ENCODE assay signal across 17 mouse cellular contexts in the genomic region with DNA sequence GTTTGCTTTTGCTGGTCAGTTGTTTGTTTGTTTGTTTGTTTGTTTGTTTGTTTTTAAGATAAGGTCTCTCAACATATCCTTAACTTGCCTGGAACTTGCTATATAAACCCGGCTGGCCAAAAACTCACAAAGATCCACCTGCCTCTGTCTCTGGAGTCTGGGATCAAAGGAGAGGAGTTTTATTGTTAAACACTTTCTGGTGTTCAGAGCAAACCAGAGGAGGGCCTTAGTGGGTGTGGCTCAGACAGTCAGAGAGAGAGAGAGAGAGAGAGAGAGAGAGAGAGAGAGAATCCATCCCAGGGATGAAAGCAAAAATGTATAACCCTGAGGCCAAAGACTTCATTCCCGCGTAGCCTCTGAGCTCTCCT. TPM values are rescaled to one million over a fixed set of nuclear protein-coding genes. Genes with fewer than 3 reads are reported as not detected.
DNase-seq lines count a peak whose midpoint lies in the region; ATAC-seq and TF ChIP-seq lines count a peak whose summit lies in the region.
"Had no signal": no experiment of that assay in that cellular context is flagged by ENCODE, and none has a peak within 500 bp of the region (broad histone marks: within the 10 kb centered on the region; RNA-seq: fewer than 3 reads in every experiment).

No protein-coding gene starts in this region.

- peak overlapping the region; percentile 84 for H3K27ac ChIP-seq in hindbrain, embryonic 10.5 days
- no peak overlapping the region for H3K27ac ChIP-seq in hindbrain, postnatal 0 days
- H3K27ac ChIP-seq in forebrain, embryonic 13.5 days: peak overlapping the region; percentile 35; the same call in 1 of the 2 replicates
- peak overlapping the region; percentile 83 for H3K27ac ChIP-seq in midbrain, embryonic 13.5 days
- H3K27ac ChIP-seq: heart, embryonic 13.5 days had no signal

- intact Hi-C loops in left cerebral cortex, postnatal 4 days (cut with DNase I): no loop called here

- peak overlapping the region; percentile 23; the same call in 1 of the 2 replicates for H3K4me3 ChIP-seq in hindbrain, embryonic 10.5 days
- H3K4me3 ChIP-seq in hindbrain, postnatal 0 days (ENCODE audit: low read length): no peak overlapping the region
- H3K4me3 ChIP-seq in forebrain, embryonic 13.5 days: no peak overlapping the region
- no peak overlapping the region for H3K4me3 ChIP-seq in midbrain, embryonic 13.5 days (replicated peaks)
- H3K4me3 ChIP-seq: heart, embryonic 13.5 days had no signal

- no peaks in the 10 kb centered on the region for H3K9me3 ChIP-seq in hindbrain, embryonic 10.5 days
- no peaks in the 10 kb centered on the region for H3K9me3 ChIP-seq in hindbrain, postnatal 0 days (ENCODE audit: low read length)
- no peaks in the 10 kb centered on the region for H3K9me3 ChIP-seq in forebrain, embryonic 13.5 days (replicated peaks)
- H3K9me3 ChIP-seq in midbrain, embryonic 13.5 days: no peaks in the 10 kb centered on the region
- H3K9me3 ChIP-seq: heart, embryonic 13.5 days had no signal

- H3K4me1 ChIP-seq in hindbrain, embryonic 10.5 days (replicated peaks): peaks cover 49% of the 10 kb centered on the region
- H3K4me1 ChIP-seq in hindbrain, postnatal 0 days (ENCODE audit: insufficient read depth, low read length): peaks cover 15% of the 10 kb centered on the region
- peaks cover 29% of the 10 kb centered on the region for H3K4me1 ChIP-seq in forebrain, embryonic 13.5 days
- peaks cover 34% of the 10 kb centered on the region for H3K4me1 ChIP-seq in midbrain, embryonic 13.5 days (replicated peaks)

- H3K36me3 ChIP-seq in hindbrain, embryonic 10.5 days: no peaks in the 10 kb centered on the region
- H3K36me3 ChIP-seq in hindbrain, postnatal 0 days (ENCODE audit: insufficient read depth, low read length): no peaks in the 10 kb centered on the region
- H3K36me3 ChIP-seq in forebrain, embryonic 13.5 days (ENCODE audit: poor library complexity, severe bottlenecking): no peaks in the 10 kb centered on the region
- no peaks in the 10 kb centered on the region for H3K36me3 ChIP-seq in midbrain, embryonic 13.5 days
- H3K36me3 ChIP-seq: G1E; heart, embryonic 13.5 days had no signal

- no peak for DNase-seq in hindbrain, embryonic 10.5 days (ENCODE audit: low spot score)
- DNase-seq in hindbrain, postnatal 0 days (ENCODE audit: low spot score): no peak
- DNase-seq in ES-CJ7 (ENCODE audit: low read depth, low spot score): peak; percentile 38
- DNase-seq in frontal cortex, postnatal 14 days (ENCODE audit: low spot score in 2 of 2): no peak
- DNase-seq in layer of hippocampus, adult 9-11 months: no peak
- DNase-seq in left cerebral cortex, postnatal 4 days: no peak
- DNase-seq: cerebellum, adult 18-20 months; gastrocnemius, postnatal 36 days; lung, adult 2 months had no signal

- H3K9ac ChIP-seq in hindbrain, postnatal 0 days (replicated peaks; ENCODE audit: low read length): no peak overlapping the region
- H3K9ac ChIP-seq in forebrain, embryonic 13.5 days: no peak overlapping the region
- no peak overlapping the region for H3K9ac ChIP-seq in midbrain, embryonic 13.5 days (replicated peaks)
- H3K9ac ChIP-seq: heart, embryonic 13.5 days had no signal

- H3K27me3 ChIP-seq in hindbrain, embryonic 10.5 days (ENCODE audit: insufficient read depth, poor library complexity, severe bottlenecking): peaks cover 5% of the 10 kb centered on the region
- no peaks in the 10 kb centered on the region for H3K27me3 ChIP-seq in hindbrain, postnatal 0 days (ENCODE audit: insufficient read depth, low read length)
- no peaks in the 10 kb centered on the region for H3K27me3 ChIP-seq in forebrain, embryonic 13.5 days
- H3K27me3 ChIP-seq in midbrain, embryonic 13.5 days: no peaks in the 10 kb centered on the region; the same call in 1 of the 2 replicates

- WGBS in hindbrain, embryonic 10.5 days: 26% methylated on average over 3 of the region's 3 CpGs
- 26% methylated on average over 3 of the region's 3 CpGs for WGBS in hindbrain, postnatal 0 days
- 17% methylated on average over 3 of the region's 3 CpGs for WGBS in forebrain, embryonic 13.5 days
- 29% methylated on average over 3 of the region's 3 CpGs for WGBS in midbrain, embryonic 13.5 days

- no peak for ATAC-seq in hindbrain, postnatal 0 days
- no peak for ATAC-seq in forebrain, embryonic 13.5 days
- no peak for ATAC-seq in midbrain, embryonic 13.5 days
- ATAC-seq: activated CD4-positive, CD25-positive, alpha-beta regulatory T cell, adult 4 months; inflammation-experienced regulatory T-cells, adult 6 months had no signal

- no peak for TF ChIP-seq CTCF in hindbrain, postnatal 0 days (IDR thresholded peaks at IDR 0.05; ENCODE audit: low read depth)

- H3K4me2 ChIP-seq in hindbrain, postnatal 0 days (ENCODE audit: low read depth, low read length): no peak overlapping the region
- H3K4me2 ChIP-seq in forebrain, embryonic 13.5 days: peak overlapping the region; percentile 34
- no peak overlapping the region for H3K4me2 ChIP-seq in midbrain, embryonic 13.5 days (replicated peaks)

RNA-seq across cellular contexts. Expression of a gene that starts 13.1 kb away (rescaled TPM):
- polyA plus RNA-seq in hindbrain, embryonic 10.5 days (2016; fragmentation: Nextera tagmentation; extraction: Ambion mirVana): 12.2 and 17.5 TPM in 2 replicates
- 27.8 and 38.6 TPM in 2 replicates for total RNA-seq in hindbrain, postnatal 0 days (2014; rRNA removed)
- polyA plus RNA-seq in hindbrain, postnatal 0 days (2015; fragmentation: Nextera tagmentation; extraction: Ambion mirVana): 9.8 and 10.0 TPM in 2 replicates
- 9.7 and 16.4 TPM in 2 replicates for polyA plus RNA-seq in forebrain, embryonic 13.5 days (2015; fragmentation: Nextera tagmentation; extraction: Ambion mirVana)
- 20.5 and 21.2 TPM in 2 replicates for polyA plus RNA-seq in midbrain, embryonic 13.5 days (2015; fragmentation: Nextera tagmentation; extraction: Ambion mirVana)
- total RNA-seq in left cerebral cortex, postnatal 4 days (2021): 10 to 100 TPM; 13.4 to 14.4 TPM
- total RNA-seq: megakaryocyte, adult 5-6 weeks had no signal
- polyA plus RNA-seq: activated CD4-positive, CD25-positive, alpha-beta regulatory T cell, adult 4 months; G1E; inflammation-experienced regulatory T-cells, adult 6 months; testis, adult 2 months had no signal
